Mouse (Mus musculus): ENCODE measurements around the gene Gnpnat1. TPM values are rescaled to one million over a fixed set of nuclear protein-coding genes. Genes with fewer than 3 reads are reported as not detected.
"Not testable (repeated sequence)": the region's sequence is repeated elsewhere in the genome, so short reads cannot be mapped to it uniquely, and the experiment has no call there.

Gnpnat1 gene
- 10.5 and 12.4 TPM in 2 replicates for polyA plus RNA-seq (2012; rRNA removed)

DNA sequence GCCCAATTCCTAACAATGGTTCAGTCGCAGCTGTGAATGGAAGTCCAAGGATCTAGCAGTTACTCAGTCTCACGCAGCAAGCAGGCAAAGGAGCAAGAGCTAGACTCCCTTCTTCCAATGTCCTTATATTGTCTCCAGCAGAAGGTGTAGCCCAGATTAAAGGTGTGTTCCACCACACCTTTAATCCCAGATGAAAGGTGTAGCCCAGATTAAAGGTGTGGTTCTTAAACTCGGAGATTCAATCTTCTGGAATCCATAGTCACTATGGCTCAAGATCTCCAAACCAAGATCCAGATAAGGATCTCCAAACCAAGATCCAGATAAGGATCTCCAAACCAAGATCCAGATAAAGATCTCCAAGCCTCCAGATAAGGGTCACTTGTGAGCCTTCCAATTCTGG is at the start of gene Gnpnat1:
TSS of gene Gnpnat1 (minus strand) at position 101 of the 400 bp plus-strand sequence.
- DNase-seq (ENCODE audit: extremely low spot score in 1 of 2, low spot score in 1 of 2), result not testable (repeated sequence)

- no peak for DNase-seq (ENCODE audit: extremely low spot score in 1 of 2, low spot score in 1 of 2)
Observed at GRCm38 (mm10) chr14:45453538-45454233, 49.0 kb upstream of the Gnpnat1 start.

- no peak for DNase-seq (ENCODE audit: extremely low spot score in 1 of 2, low spot score in 1 of 2)
Observed at GRCm38 (mm10) chr14:45452861-45453512, 48.3 kb upstream of the Gnpnat1 start.

DNA sequence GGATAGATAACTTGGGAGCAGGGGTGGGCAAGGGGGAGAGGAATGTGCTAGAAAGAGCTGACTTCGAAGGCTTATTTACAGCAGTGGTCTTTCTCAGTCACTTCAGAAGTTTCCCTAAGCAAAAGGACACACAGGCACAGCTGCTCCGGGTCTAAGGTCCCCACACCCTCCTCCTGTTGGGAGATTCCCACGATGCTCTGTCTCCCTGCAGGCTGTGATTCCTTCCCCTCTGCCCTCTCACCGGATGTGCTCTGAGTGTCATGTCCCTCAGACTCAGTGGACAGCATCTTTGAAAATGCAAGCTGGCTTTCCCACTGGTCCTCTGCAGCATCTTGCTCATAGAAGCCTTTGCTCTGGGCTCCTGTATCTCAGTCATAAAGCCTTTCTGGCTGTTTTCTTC is 47.4 kb upstream of the Gnpnat1 start:
- DNase-seq (ENCODE audit: extremely low spot score in 1 of 2, low spot score in 1 of 2), result no peak

DNA sequence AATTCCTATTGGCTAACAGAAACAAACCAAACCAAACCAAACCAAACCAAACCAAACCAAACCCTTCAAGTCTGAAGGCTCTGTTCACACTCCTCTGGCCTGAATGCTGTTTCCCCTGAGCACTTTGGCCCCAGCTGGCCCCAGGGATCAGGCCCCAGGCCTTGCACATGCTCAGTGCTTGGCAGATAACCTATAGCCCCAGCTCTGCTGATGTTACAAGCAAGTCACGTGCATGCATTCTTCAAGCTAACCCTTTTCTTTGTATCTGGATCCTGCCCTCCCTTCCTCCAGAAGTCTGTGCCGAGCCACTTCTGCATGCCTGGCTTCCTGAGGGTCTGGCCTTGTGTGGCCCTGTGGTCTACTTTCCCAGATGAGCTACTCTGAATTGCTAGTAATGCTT is 46.4 kb upstream of the Gnpnat1 start:
- no peak for DNase-seq (ENCODE audit: extremely low spot score in 1 of 2, low spot score in 1 of 2)

- DNase-seq (ENCODE audit: extremely low spot score in 1 of 2, low spot score in 1 of 2), result no peak
Observed at GRCm38 (mm10) chr14:45446777-45447176, 42.1 kb upstream of the Gnpnat1 start.

DNA sequence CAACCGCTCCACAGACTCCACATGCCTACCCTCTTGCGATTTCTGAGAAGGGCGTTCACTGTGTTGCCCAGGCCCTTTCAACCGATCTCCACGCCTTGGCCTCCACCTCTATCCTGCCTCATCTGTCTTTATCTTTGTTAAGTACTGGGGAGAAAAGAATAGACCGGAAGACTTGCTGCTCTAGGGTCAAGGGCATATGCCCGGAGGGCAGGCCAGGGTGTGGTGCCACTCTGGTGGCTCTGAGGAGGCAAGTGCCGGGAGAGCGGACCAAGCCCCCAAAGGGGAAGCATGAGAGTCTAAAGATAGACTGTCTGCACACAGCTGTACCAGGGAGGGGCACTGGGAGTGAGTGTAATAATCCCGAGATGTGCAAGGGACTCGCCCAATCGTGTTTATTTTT is 40.7 kb upstream of the Gnpnat1 start:
- DNase-seq (ENCODE audit: extremely low spot score in 1 of 2, low spot score in 1 of 2), result no peak

- no peak for DNase-seq (ENCODE audit: extremely low spot score in 1 of 2, low spot score in 1 of 2)
Observed at GRCm38 (mm10) chr14:45444870-45445269, 40.2 kb upstream of the Gnpnat1 start.

- peak in 1 of 2 experiments; percentile 23 for DNase-seq (ENCODE audit: extremely low spot score in 1 of 2, low spot score in 1 of 2)
Observed at GRCm38 (mm10) chr14:45442781-45443560, 38.3 kb upstream of the Gnpnat1 start.

DNA sequence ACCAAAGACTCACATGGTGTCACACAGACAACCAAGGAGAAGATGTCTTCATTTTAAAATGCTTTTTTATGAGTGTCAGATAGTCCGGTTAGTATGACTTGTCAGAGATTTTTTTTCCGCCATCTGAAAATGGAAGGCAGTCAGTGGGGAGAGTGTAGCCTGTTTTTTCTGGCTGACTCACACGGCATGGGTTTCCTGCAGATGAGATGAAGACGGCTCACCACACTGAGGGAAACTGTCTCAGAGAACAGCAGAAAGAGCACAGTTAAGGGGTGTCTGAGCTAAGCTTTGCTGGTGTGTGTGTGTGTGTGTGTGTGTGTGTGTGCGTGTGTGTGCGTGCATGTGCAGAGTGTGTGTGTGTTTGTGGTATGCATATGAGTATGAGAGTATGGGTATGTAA is 36.6 kb upstream of the Gnpnat1 start:
- no peak for DNase-seq (ENCODE audit: extremely low spot score in 1 of 2, low spot score in 1 of 2)

DNA sequence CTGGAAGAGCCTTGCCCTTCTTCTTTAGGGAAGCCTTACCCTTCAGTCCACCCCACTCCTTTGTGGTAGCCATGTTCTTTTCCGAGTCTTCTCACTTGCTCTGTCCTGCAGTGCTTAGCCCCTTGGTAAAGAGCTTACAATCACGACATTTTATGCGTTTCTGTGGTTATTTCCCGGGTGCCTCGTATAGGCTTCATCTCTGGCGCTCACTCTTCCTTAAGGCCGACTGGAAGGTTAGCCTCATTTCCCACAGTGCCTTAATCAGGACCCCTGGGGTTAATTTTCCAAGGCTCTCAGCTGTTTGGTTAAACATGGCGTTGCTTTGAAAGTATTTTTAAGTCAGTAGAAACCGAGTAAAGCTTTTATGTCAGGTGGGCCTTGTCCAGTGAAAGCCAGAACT is 34.7 kb upstream of the Gnpnat1 start:
- no peak for DNase-seq (ENCODE audit: extremely low spot score in 1 of 2, low spot score in 1 of 2)

- DNase-seq (ENCODE audit: extremely low spot score in 1 of 2, low spot score in 1 of 2), result no peak
Observed at GRCm38 (mm10) chr14:45438931-45439275, 34.2 kb upstream of the Gnpnat1 start.

- DNase-seq (ENCODE audit: extremely low spot score in 1 of 2, low spot score in 1 of 2), result no peak
Observed at GRCm38 (mm10) chr14:45438250-45438930, 33.7 kb upstream of the Gnpnat1 start.

GRCm38 (mm10) chr14:45434220-45434619 is 29.5 kb upstream of the Gnpnat1 start:
- DNase-seq (ENCODE audit: extremely low spot score in 1 of 2, low spot score in 1 of 2), result no peak

DNA sequence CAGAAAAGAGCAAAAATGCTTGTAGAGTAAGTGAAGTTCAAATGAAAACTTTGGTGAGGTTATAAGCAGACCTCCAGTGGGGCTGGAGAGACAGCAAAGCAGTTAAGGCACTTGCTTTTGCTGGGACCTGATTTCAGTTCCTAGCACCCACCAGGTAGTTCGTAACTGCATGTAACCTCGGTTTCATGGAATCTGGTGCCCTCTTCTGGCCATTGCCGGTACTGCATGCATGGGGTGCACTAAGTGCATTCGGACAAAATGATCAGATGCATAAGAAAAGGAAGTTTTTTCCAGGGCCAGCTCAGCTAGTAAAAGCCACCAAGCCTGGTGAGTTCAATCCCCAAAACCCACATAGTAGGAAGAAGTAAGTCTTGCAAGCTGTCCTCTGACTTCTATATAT is 27.3 kb upstream of the Gnpnat1 start:
- DNase-seq (ENCODE audit: extremely low spot score in 1 of 2, low spot score in 1 of 2), result no peak

DNA sequence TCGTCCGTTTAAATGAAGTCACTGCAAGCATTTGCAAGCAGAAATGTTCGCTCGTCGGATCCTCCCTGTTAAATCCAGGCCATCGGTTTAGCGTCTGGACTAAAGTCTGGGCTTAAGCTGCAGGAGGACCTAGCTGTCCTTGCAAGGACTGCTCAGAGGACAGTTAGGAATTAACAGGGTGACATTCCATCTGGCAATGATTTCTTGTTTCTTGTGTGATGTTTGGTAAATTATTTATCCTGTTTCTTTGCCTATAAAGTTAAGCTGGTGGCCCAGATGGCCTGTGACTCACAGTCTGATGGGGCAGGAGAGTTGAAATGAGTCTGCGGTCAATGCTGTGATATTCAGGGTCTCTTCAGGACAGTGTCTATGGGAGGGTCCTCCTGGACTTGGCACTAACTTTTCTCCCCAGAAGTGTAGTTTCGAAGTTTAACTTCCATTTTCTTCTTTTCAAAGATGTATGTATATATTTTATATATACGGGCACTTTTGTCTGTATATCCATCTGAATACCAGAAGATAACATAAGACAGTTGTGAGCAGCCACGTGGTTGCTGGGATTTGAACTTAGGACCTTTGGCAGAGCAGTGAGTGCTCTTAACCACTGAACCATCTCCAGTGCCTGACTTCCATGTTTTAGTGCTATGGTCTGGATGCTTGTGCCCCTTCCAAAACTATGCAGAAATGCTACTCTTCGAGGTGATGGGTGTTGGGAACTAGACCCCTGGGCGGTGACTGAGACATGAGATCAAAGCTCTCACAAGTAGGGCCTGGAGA is 25.5 kb upstream of the Gnpnat1 start:
- no peak for DNase-seq (ENCODE audit: extremely low spot score in 1 of 2, low spot score in 1 of 2)

GRCm38 (mm10) chr14:45423220-45423619 is 18.5 kb upstream of the Gnpnat1 start:
- DNase-seq (ENCODE audit: extremely low spot score in 1 of 2, low spot score in 1 of 2), result peak in 1 of 2 experiments; percentile 79

DNA sequence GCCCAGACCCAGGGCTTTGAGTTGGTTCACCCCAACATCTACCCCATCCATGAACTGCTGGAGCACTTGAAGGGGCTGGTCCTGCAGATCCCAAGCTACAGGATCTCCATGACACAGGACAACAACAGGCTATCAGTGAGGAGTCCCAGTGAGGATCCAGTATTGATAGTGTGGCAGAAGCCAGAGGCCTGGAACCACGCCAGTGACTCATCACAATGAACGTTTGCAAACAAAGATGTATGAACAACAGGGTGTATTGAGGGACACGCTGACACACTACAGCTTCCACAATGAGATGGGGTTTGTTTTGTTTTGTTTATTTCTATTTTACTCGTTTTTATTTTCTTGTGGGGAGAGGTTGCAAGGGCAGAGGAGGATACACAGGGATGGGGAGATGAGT is 17.7 kb upstream of the Gnpnat1 start:
- DNase-seq (ENCODE audit: extremely low spot score in 1 of 2, low spot score in 1 of 2), result peak in 1 of 2 experiments; percentile 27

DNA sequence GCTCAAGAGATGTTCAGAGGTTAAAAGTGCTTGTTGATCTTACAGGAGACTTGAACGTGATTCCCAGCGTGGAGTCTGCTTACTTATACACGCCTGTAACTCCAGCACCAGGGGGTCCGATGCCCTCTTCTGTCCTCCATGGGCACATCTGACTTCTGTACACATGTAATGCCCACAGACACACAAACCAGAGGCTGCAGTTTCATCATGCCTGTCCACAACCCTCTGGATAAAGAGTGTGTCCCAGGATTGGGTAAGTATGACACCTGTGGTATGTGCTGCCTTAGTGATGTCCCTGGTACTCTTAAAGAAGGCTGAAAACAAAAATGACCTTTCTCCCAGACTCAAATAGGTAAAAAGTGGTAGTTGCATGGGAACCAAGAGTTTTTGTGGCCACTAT is 14.6 kb upstream of the Gnpnat1 start:
- DNase-seq (ENCODE audit: extremely low spot score in 1 of 2, low spot score in 1 of 2), result no peak

- no peak for DNase-seq (ENCODE audit: extremely low spot score in 1 of 2, low spot score in 1 of 2)
Observed at GRCm38 (mm10) chr14:45418553-45418952, 13.8 kb upstream of the Gnpnat1 start.

Measured in frontal cortex, adult 2 months (tissue).